In the genomic region with DNA sequence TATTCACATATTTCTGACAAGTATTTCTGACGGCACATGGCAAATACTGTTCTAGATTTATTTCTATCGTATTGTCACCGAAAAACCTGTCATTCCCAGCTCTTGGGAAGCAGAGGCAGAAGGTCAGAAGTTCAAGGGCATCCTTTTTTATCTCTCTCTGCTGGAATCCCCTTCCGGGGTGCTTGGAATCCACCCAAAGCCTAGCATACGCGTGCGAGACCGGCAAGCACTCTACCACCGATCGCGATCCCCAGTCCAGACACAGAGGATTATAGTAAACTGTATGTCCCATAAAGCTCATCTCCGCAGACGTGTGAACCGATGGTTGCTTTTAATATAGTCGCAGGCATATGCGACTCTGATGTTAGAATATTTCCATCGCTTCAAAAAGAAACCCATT, we compare ENCODE assay signal across 23 mouse cellular contexts. TPM values are rescaled to one million over a fixed set of nuclear protein-coding genes. Genes with fewer than 3 reads are reported as not detected.
DNase-seq lines count a peak whose midpoint lies in the region; ATAC-seq and TF ChIP-seq lines count a peak whose summit lies in the region.
"Had no signal": no experiment of that assay in that cellular context is flagged by ENCODE, and none has a peak within 500 bp of the region (broad histone marks: within the 10 kb centered on the region; RNA-seq: fewer than 3 reads in every experiment).

No protein-coding gene starts in this region.

- no peaks in the 10 kb centered on the region for H3K9me3 ChIP-seq in midbrain, embryonic 11.5 days (ENCODE audit: control insufficient read depth, low read length)
- H3K9me3 ChIP-seq in midbrain, embryonic 13.5 days: no peaks in the 10 kb centered on the region
- H3K9me3 ChIP-seq in ES-Bruce4 (replicated peaks; ENCODE audit: control insufficient read depth, insufficient read depth, low read length, poor library complexity, severe bottlenecking): no peaks in the 10 kb centered on the region
- H3K9me3 ChIP-seq: G1E had no signal

- H3K9ac ChIP-seq in midbrain, embryonic 11.5 days (ENCODE audit: low read length): no peak overlapping the region
- H3K9ac ChIP-seq in midbrain, embryonic 13.5 days (replicated peaks): no peak overlapping the region
- H3K9ac ChIP-seq in ES-Bruce4 (ENCODE audit: low read depth, poor library complexity, severe bottlenecking): no peak overlapping the region; the same call in 1 of the 2 replicates

- no peak for ATAC-seq in midbrain, embryonic 11.5 days (ENCODE audit: low FRiP score)
- no peak for ATAC-seq in midbrain, embryonic 13.5 days
- ATAC-seq: activated CD4-positive, CD25-positive, alpha-beta regulatory T cell, adult 4 months; CD4-positive, CD25-positive, alpha-beta regulatory T cell, adult 4 months; Patski had no signal

- H3K4me2 ChIP-seq in midbrain, embryonic 11.5 days: no peak overlapping the region
- H3K4me2 ChIP-seq in midbrain, embryonic 13.5 days (replicated peaks): no peak overlapping the region

- no peaks in the 10 kb centered on the region for H3K4me1 ChIP-seq in midbrain, embryonic 11.5 days (ENCODE audit: control insufficient read depth, insufficient read depth, low read length)
- peaks cover 6% of the 10 kb centered on the region; the same call in 1 of the 2 replicates for H3K4me1 ChIP-seq in midbrain, embryonic 13.5 days (replicated peaks)
- H3K4me1 ChIP-seq in ES-Bruce4 (ENCODE audit: control insufficient read depth, insufficient read depth, low read length): peaks cover 1% of the 10 kb centered on the region

- H3K27ac ChIP-seq in midbrain, embryonic 11.5 days (ENCODE audit: low read depth, low read length): no peak overlapping the region
- H3K27ac ChIP-seq in midbrain, embryonic 13.5 days: no peak overlapping the region
- no peak overlapping the region for H3K27ac ChIP-seq in ES-Bruce4 (ENCODE audit: insufficient read depth, low read length)

- 88% methylated on average over 17 of the region's 17 CpGs for WGBS in midbrain, embryonic 11.5 days
- WGBS in midbrain, embryonic 13.5 days: 89% methylated on average over 17 of the region's 17 CpGs

- no peak for TF ChIP-seq CTCF in ES-Bruce4 (IDR thresholded peaks at IDR 0.05; ENCODE audit: low read depth, low read length)

- H3K36me3 ChIP-seq in midbrain, embryonic 11.5 days (ENCODE audit: control insufficient read depth, insufficient read depth, low read length): no peaks in the 10 kb centered on the region
- no peaks in the 10 kb centered on the region for H3K36me3 ChIP-seq in midbrain, embryonic 13.5 days
- no peaks in the 10 kb centered on the region for H3K36me3 ChIP-seq in ES-Bruce4 (ENCODE audit: control insufficient read depth, insufficient read depth, low read length, poor library complexity, severe bottlenecking)
- H3K36me3 ChIP-seq: G1E had no signal

- TF ChIP-seq EP300 in ES-Bruce4 (IDR thresholded peaks at IDR 0.05; ENCODE audit: insufficient read depth, low read depth, low read length): peak; percentile 56; the same call in 1 of the 2 replicates

- no peak overlapping the region for H3K4me3 ChIP-seq in midbrain, embryonic 11.5 days (ENCODE audit: low read depth, low read length)
- H3K4me3 ChIP-seq in midbrain, embryonic 13.5 days (replicated peaks): no peak overlapping the region
- H3K4me3 ChIP-seq in ES-Bruce4 (ENCODE audit: low read depth, low read length): no peak overlapping the region

- TF ChIP-seq POLR2A in ES-Bruce4 (IDR thresholded peaks at IDR 0.05; ENCODE audit: insufficient read depth, low read length): no peak

- H3K27me3 ChIP-seq in midbrain, embryonic 11.5 days (ENCODE audit: control insufficient read depth, insufficient read depth, low read length): no peaks in the 10 kb centered on the region
- no peaks in the 10 kb centered on the region for H3K27me3 ChIP-seq in midbrain, embryonic 13.5 days
- H3K27me3 ChIP-seq in ES-Bruce4 (ENCODE audit: control insufficient read depth, insufficient read depth, low read length, poor library complexity, severe bottlenecking): no peaks in the 10 kb centered on the region
- H3K27me3 ChIP-seq: CH12.LX, Patski had no signal

- DNase-seq in midbrain, embryonic 11.5 days (ENCODE audit: low spot score, missing footprints): peak; percentile 53
- DNase-seq in ES-CJ7 (ENCODE audit: low read depth, low spot score): peak; percentile 38
- no peak for DNase-seq in cerebellum, postnatal 25 days
- DNase-seq in lung, postnatal 14 days: no peak
- DNase-seq: adrenal gland, adult 2 months; adrenal gland, adult 8-10 months; adrenal gland, postnatal 10 days; adrenal gland, postnatal 14 days; adrenal gland, postnatal 25 days; adrenal gland, postnatal 36 days; B cell, adult 2 months; cerebellum, adult 11 months; cerebellum, adult 11-12 months; cerebellum, adult 18-20 months; cerebellum, adult 2 months; cerebellum, adult 8-10 months had no signal

RNA-seq across cellular contexts. Expression of gene Znrf1, which starts 4.3 kb away (rescaled TPM):
- 38.6 and 45.6 TPM in 2 replicates for polyA plus RNA-seq in midbrain, embryonic 11.5 days (2014; fragmentation: Nextera tagmentation; extraction: Ambion mirVana)
- polyA plus RNA-seq in midbrain, embryonic 13.5 days (2015; fragmentation: Nextera tagmentation; extraction: Ambion mirVana): 62.4 and 80.7 TPM in 2 replicates
- 37.7 and 38.5 TPM in 2 replicates for polyA plus RNA-seq in ES-Bruce4 (2011; ENCODE audit: insufficient read depth, insufficient read length, low read depth, missing spikeins)

RNA-seq across cellular contexts. Expression of gene Wdr59, which starts 9.7 kb away (rescaled TPM):
- 2.9 TPM in 2 replicates for polyA plus RNA-seq in midbrain, embryonic 11.5 days (2014; fragmentation: Nextera tagmentation; extraction: Ambion mirVana)
- polyA plus RNA-seq in midbrain, embryonic 13.5 days (2015; fragmentation: Nextera tagmentation; extraction: Ambion mirVana): 6.7 TPM in 2 replicates
- 16.8 and 17.2 TPM in 2 replicates for polyA plus RNA-seq in ES-Bruce4 (2011; ENCODE audit: insufficient read depth, insufficient read length, low read depth, missing spikeins)

Comparison
In these comparisons a context has a peak if more than half of its experiments do, and no peak if none do; other contexts are left out.
1. DNase-seq: peak in midbrain, embryonic 11.5 days (single experiment) and ES-CJ7 (single experiment); none in cerebellum, postnatal 25 days (0 of 2) and lung, postnatal 14 days (single experiment).